Mouse (Mus musculus) embryonic fibroblast, embryonic 13.5 days (primary cell): ENCODE results near the gene Ddx27. TPM values are rescaled to one million over a fixed set of nuclear protein-coding genes. Genes with fewer than 3 reads are reported as not detected.
A peak's percentile ranks its signal among the peaks of the same experiment; 100 is the strongest.

Experiments used
- H3K27ac ChIP-seq: 2 replicates; pipeline ENCODE4 v1.5.1; 2012; ENCODE audit warnings: low read length, control low read depth, inconsistent platforms; ENCODE audit not compliant: insufficient read depth
- H3K4me1 ChIP-seq: 2 replicates; pipeline ENCODE4 v1.6.1; 2011; ENCODE audit warnings: low read length; ENCODE audit not compliant: control insufficient read depth, insufficient read depth
- H3K4me3 ChIP-seq: 2 replicates; pipeline ENCODE4 v1.5.1; 2011; ENCODE audit warnings: mild to moderate bottlenecking, control low read depth, low read length; ENCODE audit not compliant: insufficient read depth
- CTCF ChIP-seq: IDR thresholded peaks from 2 replicates; pipeline ENCODE4 v1.5.1; 2011; ENCODE audit warnings: mild to moderate bottlenecking, control low read depth, low read length, moderate library complexity, borderline replicate concordance; ENCODE audit not compliant: insufficient read depth
- POLR2A ChIP-seq: IDR thresholded peaks from 2 replicates; pipeline ENCODE4 v1.6.1; 2011; ENCODE audit warnings: low read depth, mild to moderate bottlenecking, control low read depth, low read length, moderate library complexity
- polyA plus RNA-seq: library from polyadenylated mRNA; stranded (reverse); fragments of >200 nt; gene quantifications from 2 replicates; pipeline ENCODE4 v1.2.4, GENCODE M21; 2011; ENCODE audit warnings: low read depth; ENCODE audit not compliant: missing spikeins, insufficient read length

The Ddx27 gene
- polyA plus RNA-seq, 1 experiment = 29.9 TPM

- H3K27ac ChIP-seq = no peak overlapping the region
- H3K4me1 ChIP-seq = peaks cover 2% of the 10 kb centered on the region; the same call in 1 of the 2 replicates
These were observed 38.3 kb downstream of the Ddx27 start for GRCm38 (mm10) chr2:167053127-167053844.

GRCm38 (mm10) chr2:167055386-167055785, 40.4 kb downstream of the Ddx27 start:
- TF ChIP-seq CTCF (no peak), POLR2A (no peak)
- H3K4me1 ChIP-seq = peaks cover 8% of the 10 kb centered on the region
- no peak overlapping the region for H3K27ac ChIP-seq
- no peak overlapping the region for H3K4me3 ChIP-seq

More at GRCm38 (mm10) chr2:167053127-167053844, 38.3 kb downstream of the Ddx27 start:
- no peak for TF ChIP-seq CTCF
- no peak for TF ChIP-seq POLR2A
- H3K4me3 ChIP-seq = no peak overlapping the region

GRCm38 (mm10) chr2:167056210-167056941, 41.4 kb downstream of the Ddx27 start:
- peaks cover 14% of the 10 kb centered on the region for H3K4me1 ChIP-seq
- H3K27ac ChIP-seq = no peak overlapping the region
- H3K4me3 ChIP-seq = no peak overlapping the region
- TF ChIP-seq CTCF (no peak), POLR2A (no peak)

- Histone ChIP-seq H3K4me3 (no peak overlapping the region), H3K27ac (no peak overlapping the region), H3K4me1 (peaks cover 14% of the 10 kb centered on the region)
- TF ChIP-seq POLR2A (no peak), CTCF (no peak)
These were observed 41.9 kb downstream of the Ddx27 start for GRCm38 (mm10) chr2:167056942-167057323.

GRCm38 (mm10) chr2:167058201-167058600, 43.2 kb downstream of the Ddx27 start:
- Histone ChIP-seq H3K4me1 (peaks cover 14% of the 10 kb centered on the region), H3K27ac (no peak overlapping the region), H3K4me3 (no peak overlapping the region)
- TF ChIP-seq CTCF (no peak), POLR2A (no peak)

GRCm38 (mm10) chr2:167058814-167059387, 43.9 kb downstream of the Ddx27 start:
- H3K4me1 ChIP-seq = peaks cover 14% of the 10 kb centered on the region
- no peak overlapping the region for H3K4me3 ChIP-seq
- no peak overlapping the region for H3K27ac ChIP-seq
- TF ChIP-seq CTCF = no peak
- TF ChIP-seq POLR2A = no peak

- Histone ChIP-seq H3K4me3 (no peak overlapping the region), H3K4me1 (peaks cover 14% of the 10 kb centered on the region), H3K27ac (no peak overlapping the region)
- no peak for TF ChIP-seq CTCF
These were observed 44.5 kb downstream of the Ddx27 start for GRCm38 (mm10) chr2:167059536-167059935.

GRCm38 (mm10) chr2:167059960-167060359, 45.0 kb downstream of the Ddx27 start:
- TF ChIP-seq CTCF (no peak), POLR2A (no peak)
- no peak overlapping the region for H3K27ac ChIP-seq
- H3K4me1 ChIP-seq = peaks cover 11% of the 10 kb centered on the region
- H3K4me3 ChIP-seq = no peak overlapping the region

- TF ChIP-seq CTCF = no peak
- no peak for TF ChIP-seq POLR2A
- H3K4me1 ChIP-seq = peaks cover 11% of the 10 kb centered on the region
- H3K27ac ChIP-seq = no peak overlapping the region
- 0 out of 2 replicates have a peak overlapping the region, but pooled peaks have one; percentile 3 for H3K4me3 ChIP-seq
These were observed 45.4 kb downstream of the Ddx27 start for GRCm38 (mm10) chr2:167060360-167060759.

- TF ChIP-seq POLR2A = no peak
- TF ChIP-seq CTCF = no peak
- Histone ChIP-seq H3K27ac (no peak overlapping the region), H3K4me1 (peaks cover 11% of the 10 kb centered on the region), H3K4me3 (0 out of 2 replicates have a peak overlapping the region, but pooled peaks have one; percentile 3)
These were observed 45.8 kb downstream of the Ddx27 start for GRCm38 (mm10) chr2:167060761-167061160.
